Mouse (Mus musculus) myocyte (in vitro differentiated cells): ENCODE measurements around the gene Raet1e.
"Not testable (repeated sequence)": the region's sequence is repeated elsewhere in the genome, so short reads cannot be mapped to it uniquely, and the experiment has no call there.

Experiments used
- CEBPB ChIP-seq: IDR thresholded peaks from 2 replicates; pipeline ENCODE4 v1.6.1; 2011; ENCODE audit warnings: mild to moderate bottlenecking, moderate library complexity; ENCODE audit not compliant: poor library complexity, insufficient read depth, severe bottlenecking
- MAX ChIP-seq: IDR thresholded peaks from one replicate; pipeline ENCODE4 v1.6.1; 2011; ENCODE audit warnings: low read depth, mild to moderate bottlenecking, control low read depth
- MYOG ChIP-seq, 3 experiments: IDR thresholded peaks; one replicate each; pipeline ENCODE4 v1.6.1; 2011; ENCODE audit warnings: control low read depth in 2 of 3, low read depth in 2 of 3, mild to moderate bottlenecking in 2 of 3; ENCODE audit not compliant: insufficient read length in 2 of 3, control insufficient read depth in 1 of 3, insufficient read depth in 1 of 3
- POLR2A ChIP-seq: IDR thresholded peaks from one replicate; pipeline ENCODE4 v1.6.1; 2011; ENCODE audit warnings: low read depth, mild to moderate bottlenecking, control low read depth, moderate library complexity; ENCODE audit not compliant: insufficient read length
- REST ChIP-seq: IDR thresholded peaks from one replicate; pipeline ENCODE4 v1.6.1; 2011; ENCODE audit warnings: mild to moderate bottlenecking, control low read depth, moderate library complexity; ENCODE audit not compliant: insufficient read depth, insufficient read length
- SRF ChIP-seq: IDR thresholded peaks from one replicate; pipeline ENCODE4 v1.6.1; 2011; ENCODE audit warnings: low read depth; ENCODE audit not compliant: control insufficient read depth, insufficient read length
- TCF12 ChIP-seq: IDR thresholded peaks from one replicate; pipeline ENCODE4 v1.6.1; 2011; ENCODE audit warnings: mild to moderate bottlenecking, control low read depth; ENCODE audit not compliant: poor library complexity, insufficient read depth, severe bottlenecking
- USF1 ChIP-seq: IDR thresholded peaks from one replicate; pipeline ENCODE4 v1.6.1; 2011; ENCODE audit warnings: low read depth, mild to moderate bottlenecking, control low read depth, moderate library complexity

DNA sequence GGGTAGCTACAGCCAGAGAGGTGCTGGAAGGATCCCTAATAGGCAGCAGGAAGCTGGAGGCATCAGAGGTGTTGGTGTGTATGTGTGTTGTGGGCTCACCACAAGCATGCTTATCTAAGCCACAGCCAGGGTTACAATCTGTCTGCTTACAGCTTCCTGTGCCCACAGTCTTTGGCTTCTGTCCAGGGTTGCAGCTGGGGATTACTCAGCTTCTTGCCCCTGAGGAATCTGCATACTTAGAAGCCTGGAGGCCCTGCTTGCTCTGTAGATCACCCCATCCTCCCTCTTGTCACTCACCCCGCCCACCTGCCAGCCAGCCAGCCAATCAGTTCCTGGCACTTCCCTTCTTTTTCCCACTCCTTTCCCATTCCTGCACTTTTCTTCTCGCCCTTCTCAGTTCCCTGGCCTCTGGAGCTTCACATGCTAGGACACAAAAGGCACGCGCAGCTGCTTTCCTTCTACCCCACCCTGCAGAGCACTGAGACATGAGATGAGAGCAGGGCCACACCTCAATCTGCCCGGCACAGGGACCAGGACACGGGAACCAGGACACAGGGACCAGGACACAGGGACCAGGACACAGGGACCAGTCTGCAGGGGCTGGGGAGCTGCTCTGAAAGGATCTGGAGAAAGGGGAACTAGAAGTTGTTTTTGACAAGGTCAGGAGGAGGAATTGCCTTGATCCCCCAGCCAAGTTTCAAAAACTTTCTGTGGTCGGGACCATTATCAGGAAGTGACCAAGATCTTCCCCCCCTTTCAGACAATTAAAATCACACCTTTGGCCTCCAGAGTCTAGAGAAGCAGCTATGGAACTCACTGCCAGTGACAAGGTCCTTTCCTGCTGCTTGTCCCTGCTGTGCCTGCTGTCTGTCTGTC lies 65.3 kb downstream of the Raet1e start:
- not testable (repeated sequence) for TF ChIP-seq POLR2A; TCF12; USF1; MYOG (IDR thresholded peaks at IDR 0.05; ENCODE audit: control insufficient read depth in 1 of 3, insufficient read depth in 1 of 3, insufficient read length in 2 of 3, low read depth in 2 of 3); REST; MAX; CEBPB; SRF
